ENCODE assay signal across 8 mouse cellular contexts in genomic region chr2:27677411-27678310, GRCm38 (mm10). TPM values are rescaled to one million over a fixed set of nuclear protein-coding genes. Genes with fewer than 3 reads are reported as not detected.
A peak's percentile ranks its signal among the peaks of the same experiment; 100 is the strongest.
DNase-seq lines count a peak whose midpoint lies in the region; ATAC-seq and TF ChIP-seq lines count a peak whose summit lies in the region.

No protein-coding gene starts in this region.

- H3K4me2 ChIP-seq in forebrain, embryonic 13.5 days: peak overlapping the region; percentile 89
- H3K4me2 ChIP-seq in hindbrain, embryonic 14.5 days (replicated peaks): peak overlapping the region; percentile 93
- H3K4me2 ChIP-seq in liver, embryonic 12.5 days: peak overlapping the region; percentile 92
- H3K4me2 ChIP-seq in neural tube, embryonic 12.5 days (replicated peaks): peak overlapping the region; percentile 85

- H3K27ac ChIP-seq in bone marrow macrophage, adult 2 months (ENCODE audit: insufficient read depth, low read depth, low read length): peak overlapping the region; percentile 50
- H3K27ac ChIP-seq in forebrain, embryonic 13.5 days: peak overlapping the region; percentile 72
- H3K27ac ChIP-seq in hindbrain, embryonic 14.5 days: peak overlapping the region; percentile 83
- peak overlapping the region; percentile 84 for H3K27ac ChIP-seq in liver, embryonic 12.5 days
- peak overlapping the region; percentile 72 for H3K27ac ChIP-seq in neural tube, embryonic 12.5 days

- peaks cover 31% of the 10 kb centered on the region for H3K4me1 ChIP-seq in bone marrow macrophage, adult 2 months (ENCODE audit: control insufficient read depth, insufficient read depth, low read length)
- H3K4me1 ChIP-seq in forebrain, embryonic 13.5 days: peaks cover 58% of the 10 kb centered on the region
- peaks cover 54% of the 10 kb centered on the region for H3K4me1 ChIP-seq in hindbrain, embryonic 14.5 days (replicated peaks; ENCODE audit: control insufficient read depth, insufficient read depth, low read length)
- H3K4me1 ChIP-seq in liver, embryonic 12.5 days: peaks cover 55% of the 10 kb centered on the region
- peaks cover 62% of the 10 kb centered on the region for H3K4me1 ChIP-seq in neural tube, embryonic 12.5 days

- H3K9me3 ChIP-seq in forebrain, embryonic 13.5 days (replicated peaks): no peaks in the 10 kb centered on the region
- no peaks in the 10 kb centered on the region for H3K9me3 ChIP-seq in hindbrain, embryonic 14.5 days (ENCODE audit: control insufficient read depth, low read length)
- H3K9me3 ChIP-seq in liver, embryonic 12.5 days (replicated peaks): no peaks in the 10 kb centered on the region
- H3K9me3 ChIP-seq in neural tube, embryonic 12.5 days: no peaks in the 10 kb centered on the region

- H3K4me3 ChIP-seq in bone marrow macrophage, adult 2 months (ENCODE audit: insufficient read depth, low read length): peak overlapping the region; percentile 81
- peak overlapping the region; percentile 76 for H3K4me3 ChIP-seq in forebrain, embryonic 13.5 days
- H3K4me3 ChIP-seq in hindbrain, embryonic 14.5 days (replicated peaks; ENCODE audit: low read length): peak overlapping the region; percentile 78
- H3K4me3 ChIP-seq in liver, embryonic 12.5 days: peak overlapping the region; percentile 77
- H3K4me3 ChIP-seq in neural tube, embryonic 12.5 days: peak overlapping the region; percentile 80

- no peak for TF ChIP-seq POLR2A in bone marrow macrophage, adult 2 months (IDR thresholded peaks at IDR 0.05; ENCODE audit: borderline replicate concordance, low read depth, low read length)

- peak; percentile 34; the same call in 1 of the 2 replicates for ATAC-seq in forebrain, embryonic 13.5 days
- ATAC-seq in hindbrain, embryonic 14.5 days (ENCODE audit: low FRiP score): 0 out of 2 replicates have a peak, but pooled peaks have one; percentile 13
- no peak for ATAC-seq in liver, embryonic 12.5 days
- no peak for ATAC-seq in neural tube, embryonic 12.5 days (ENCODE audit: low FRiP score, low read depth)
- ATAC-seq in megakaryocyte progenitor cell, adult 5-6 weeks (replicated peaks; ENCODE audit: poor library complexity): no peak

- peak overlapping the region; percentile 85 for H3K9ac ChIP-seq in forebrain, embryonic 13.5 days
- peak overlapping the region; percentile 85 for H3K9ac ChIP-seq in hindbrain, embryonic 14.5 days
- H3K9ac ChIP-seq in liver, embryonic 12.5 days: peak overlapping the region; percentile 81
- peak overlapping the region; percentile 80 for H3K9ac ChIP-seq in neural tube, embryonic 12.5 days

- DNase-seq in right cerebral cortex, postnatal 14 days: peak; percentile 35
- no peak for DNase-seq in right cerebral cortex, adult 2 months (ENCODE audit: low spot score in 2 of 2)
- no peak for DNase-seq in hindbrain, embryonic 14.5 days (ENCODE audit: low spot score)

- no peaks in the 10 kb centered on the region for H3K36me3 ChIP-seq in forebrain, embryonic 13.5 days (ENCODE audit: poor library complexity, severe bottlenecking)
- H3K36me3 ChIP-seq in hindbrain, embryonic 14.5 days (replicated peaks; ENCODE audit: control insufficient read depth, insufficient read depth): no peaks in the 10 kb centered on the region
- no peaks in the 10 kb centered on the region for H3K36me3 ChIP-seq in liver, embryonic 12.5 days
- H3K36me3 ChIP-seq in neural tube, embryonic 12.5 days: no peaks in the 10 kb centered on the region

- WGBS in forebrain, embryonic 13.5 days: under 1% methylated on average over 60 of the region's 77 CpGs
- under 1% methylated on average over 59 of the region's 77 CpGs for WGBS in hindbrain, embryonic 14.5 days
- 2% methylated on average over 64 of the region's 77 CpGs for WGBS in liver, embryonic 12.5 days (ENCODE audit: insufficient replicate concordance)
- WGBS in neural tube, embryonic 12.5 days: under 1% methylated on average over 73 of the region's 77 CpGs

- no peak for TF ChIP-seq CTCF in bone marrow macrophage, adult 2 months (IDR thresholded peaks at IDR 0.05; ENCODE audit: low read depth, low read length)

- H3K27me3 ChIP-seq in forebrain, embryonic 13.5 days: peaks cover 13% of the 10 kb centered on the region
- no peaks in the 10 kb centered on the region for H3K27me3 ChIP-seq in hindbrain, embryonic 14.5 days (ENCODE audit: control insufficient read depth, insufficient read depth, low read length)
- H3K27me3 ChIP-seq in liver, embryonic 12.5 days (replicated peaks): peaks cover 71% of the 10 kb centered on the region
- H3K27me3 ChIP-seq in neural tube, embryonic 12.5 days (replicated peaks): peaks cover 5% of the 10 kb centered on the region; the same call in 1 of the 2 replicates

RNA-seq across cellular contexts. Expression of gene Rxra, which starts 1.4 kb away (rescaled TPM):
- polyA plus RNA-seq in bone marrow macrophage, adult 2 months (2012; ENCODE audit: insufficient read depth, insufficient read length, missing spikeins): 35.8 and 39.7 TPM in 2 replicates
- polyA plus RNA-seq in forebrain, embryonic 13.5 days (2015; fragmentation: Nextera tagmentation; extraction: Ambion mirVana): 4.3 and 4.9 TPM in 2 replicates
- 2.4 and 2.7 TPM in 2 replicates for polyA plus RNA-seq in hindbrain, embryonic 14.5 days (2014; fragmentation: Nextera tagmentation; extraction: Ambion mirVana)
- polyA plus RNA-seq in liver, embryonic 12.5 days (2016; fragmentation: Nextera tagmentation; extraction: Ambion mirVana): 3.9 and 4.2 TPM in 2 replicates
- 6.6 and 7.3 TPM in 2 replicates for polyA plus RNA-seq in neural tube, embryonic 12.5 days (2016; fragmentation: Nextera tagmentation; extraction: Ambion mirVana)
- 1.1 and 1.2 TPM in 2 replicates for total RNA-seq in megakaryocyte progenitor cell, adult 5-6 weeks (2015)
- 1.9 and 2.5 TPM in 2 replicates for total RNA-seq in megakaryocyte progenitor cell, adult 5-6 weeks (2017)

Comparison
In these comparisons a context has a peak if more than half of its experiments do, and no peak if none do; other contexts are left out.
1. ATAC-seq: peak in forebrain, embryonic 13.5 days (single experiment) and hindbrain, embryonic 14.5 days (single experiment); none in liver, embryonic 12.5 days (single experiment), neural tube, embryonic 12.5 days (single experiment) and megakaryocyte progenitor cell, adult 5-6 weeks (single experiment).
2. Peak in every context shown above with its lines, with median percentiles within 50 percentile points of each other: H3K27ac ChIP-seq, H3K4me3 ChIP-seq, H3K4me2 ChIP-seq and H3K9ac ChIP-seq.